ENCODE assay signal across 21 mouse cellular contexts in the genomic region with DNA sequence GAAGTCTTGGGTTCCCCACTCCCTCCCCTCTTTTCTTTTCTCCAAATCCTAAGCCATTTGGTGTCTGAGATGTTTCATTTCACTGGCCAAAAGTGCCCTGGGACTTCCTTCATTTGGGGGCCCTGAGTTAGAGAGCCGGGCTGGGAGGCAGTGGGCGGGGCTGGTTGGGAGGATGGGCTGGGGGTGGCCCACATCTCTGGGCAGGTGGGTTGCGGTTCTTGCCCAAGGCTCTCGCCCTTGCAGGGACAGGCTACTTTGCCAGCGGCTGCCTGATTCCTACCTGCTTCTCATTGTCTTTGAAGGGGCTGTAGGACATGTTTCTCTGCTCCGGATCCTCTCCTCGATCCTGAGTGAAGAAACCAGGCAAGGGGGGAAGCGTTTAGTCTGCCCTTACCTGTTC. TPM values are rescaled to one million over a fixed set of nuclear protein-coding genes. Genes with fewer than 3 reads are reported as not detected.
DNase-seq lines count a peak whose midpoint lies in the region; ATAC-seq and TF ChIP-seq lines count a peak whose summit lies in the region.
"Had no signal": no experiment of that assay in that cellular context is flagged by ENCODE, and none has a peak within 500 bp of the region (broad histone marks: within the 10 kb centered on the region; RNA-seq: fewer than 3 reads in every experiment).

No protein-coding gene starts in this region.

- ATAC-seq in neural tube, embryonic 11.5 days (ENCODE audit: insufficient read depth, low FRiP score, low TSS enrichment) = no peak
- ATAC-seq in hindbrain, embryonic 13.5 days (ENCODE audit: low FRiP score) = no peak
- ATAC-seq in midbrain, embryonic 14.5 days (ENCODE audit: low FRiP score, low TSS enrichment) = no peak
- no peak for ATAC-seq in liver, postnatal 0 days

- no peak overlapping the region for H3K9ac ChIP-seq in neural tube, embryonic 11.5 days (ENCODE audit: low read length)
- no peak overlapping the region for H3K9ac ChIP-seq in hindbrain, embryonic 13.5 days
- no peak overlapping the region for H3K9ac ChIP-seq in midbrain, embryonic 14.5 days (replicated peaks; ENCODE audit: low read length)
- H3K9ac ChIP-seq in liver, postnatal 0 days (replicated peaks) = no peak overlapping the region
- H3K9ac ChIP-seq: embryonic facial prominence, embryonic 13.5 days; lung, embryonic 15.5 days had no signal

- no peak overlapping the region for H3K4me3 ChIP-seq in neural tube, embryonic 11.5 days (ENCODE audit: low read depth, low read length)
- no peak overlapping the region for H3K4me3 ChIP-seq in hindbrain, embryonic 13.5 days
- H3K4me3 ChIP-seq in midbrain, embryonic 14.5 days (replicated peaks; ENCODE audit: low read depth, low read length) = no peak overlapping the region
- no peak overlapping the region for H3K4me3 ChIP-seq in liver, postnatal 0 days (ENCODE audit: low read depth, low read length)
- H3K4me3 ChIP-seq: embryonic facial prominence, embryonic 13.5 days; lung, embryonic 15.5 days had no signal

- no peaks in the 10 kb centered on the region for H3K36me3 ChIP-seq in neural tube, embryonic 11.5 days (ENCODE audit: control insufficient read depth, insufficient read depth, low read length)
- H3K36me3 ChIP-seq in hindbrain, embryonic 13.5 days = no peaks in the 10 kb centered on the region
- H3K36me3 ChIP-seq in midbrain, embryonic 14.5 days (ENCODE audit: control insufficient read depth, insufficient read depth, low read length) = no peaks in the 10 kb centered on the region
- H3K36me3 ChIP-seq in liver, postnatal 0 days (replicated peaks; ENCODE audit: insufficient read depth, low read length) = no peaks in the 10 kb centered on the region
- H3K36me3 ChIP-seq: embryonic facial prominence, embryonic 13.5 days; lung, embryonic 15.5 days had no signal

- TF ChIP-seq EP300 in liver, postnatal 0 days (IDR thresholded peaks at IDR 0.05; ENCODE audit: low read depth) = no peak

- 80% methylated on average over 8 of the region's 8 CpGs for WGBS in neural tube, embryonic 11.5 days
- 87% methylated on average over 8 of the region's 8 CpGs for WGBS in hindbrain, embryonic 13.5 days
- WGBS in midbrain, embryonic 14.5 days = 77% methylated on average over 8 of the region's 8 CpGs
- 83% methylated on average over 8 of the region's 8 CpGs for WGBS in liver, postnatal 0 days (ENCODE audit: insufficient replicate concordance)

- H3K27ac ChIP-seq in neural tube, embryonic 11.5 days (ENCODE audit: low read depth, low read length) = peak overlapping the region; percentile 81; the same call in 1 of the 2 replicates
- H3K27ac ChIP-seq in hindbrain, embryonic 13.5 days = peak overlapping the region; percentile 89
- H3K27ac ChIP-seq in midbrain, embryonic 14.5 days (replicated peaks; ENCODE audit: low read depth, low read length) = peak overlapping the region; percentile 92
- no peak overlapping the region for H3K27ac ChIP-seq in liver, postnatal 0 days (ENCODE audit: low read depth)

- TF ChIP-seq CTCF in liver, postnatal 0 days (IDR thresholded peaks at IDR 0.05; ENCODE audit: low read depth) = no peak

- no peaks in the 10 kb centered on the region for H3K9me3 ChIP-seq in neural tube, embryonic 11.5 days (ENCODE audit: control insufficient read depth, low read length)
- no peaks in the 10 kb centered on the region for H3K9me3 ChIP-seq in hindbrain, embryonic 13.5 days
- H3K9me3 ChIP-seq in midbrain, embryonic 14.5 days (ENCODE audit: control insufficient read depth, low read length) = no peaks in the 10 kb centered on the region
- no peaks in the 10 kb centered on the region for H3K9me3 ChIP-seq in liver, postnatal 0 days (ENCODE audit: low read length)
- H3K9me3 ChIP-seq: embryonic facial prominence, embryonic 13.5 days; lung, embryonic 15.5 days had no signal

- no peak for DNase-seq in neural tube, embryonic 11.5 days (ENCODE audit: low spot score)
- no peak for DNase-seq in neural tube, embryonic 10.5 days (ENCODE audit: extremely low spot score, low spot score)
- DNase-seq in midbrain, embryonic 14.5 days = no peak
- no peak for DNase-seq in liver, postnatal 0 days
- no peak for DNase-seq in adrenal gland, adult 2 months
- no peak for DNase-seq in gastrocnemius, postnatal 10 days
- DNase-seq in right cerebral cortex, postnatal 25 days = no peak
- DNase-seq: cerebellum, adult 11 months; gastrocnemius, postnatal 14 days; heart, postnatal 36 days; kidney, adult 11 months; kidney, postnatal 36 days; thymus, postnatal 14 days had no signal

- peaks cover 23% of the 10 kb centered on the region for H3K4me1 ChIP-seq in neural tube, embryonic 11.5 days (ENCODE audit: control insufficient read depth, insufficient read depth, low read length)
- peaks cover 73% of the 10 kb centered on the region for H3K4me1 ChIP-seq in hindbrain, embryonic 13.5 days (replicated peaks)
- peaks cover 53% of the 10 kb centered on the region for H3K4me1 ChIP-seq in midbrain, embryonic 14.5 days (ENCODE audit: control insufficient read depth, insufficient read depth, low read length)
- no peaks in the 10 kb centered on the region for H3K4me1 ChIP-seq in liver, postnatal 0 days (ENCODE audit: insufficient read depth)

- no peaks in the 10 kb centered on the region for H3K27me3 ChIP-seq in neural tube, embryonic 11.5 days (ENCODE audit: control insufficient read depth, insufficient read depth, low read length)
- no peaks in the 10 kb centered on the region for H3K27me3 ChIP-seq in hindbrain, embryonic 13.5 days
- H3K27me3 ChIP-seq in midbrain, embryonic 14.5 days (ENCODE audit: control insufficient read depth, insufficient read depth, low read length) = no peaks in the 10 kb centered on the region
- H3K27me3 ChIP-seq in liver, postnatal 0 days (ENCODE audit: insufficient read depth, low read length) = no peaks in the 10 kb centered on the region
- H3K27me3 ChIP-seq: embryonic facial prominence, embryonic 13.5 days; lung, embryonic 15.5 days had no signal

- no peak overlapping the region for H3K4me2 ChIP-seq in neural tube, embryonic 11.5 days (ENCODE audit: low read depth)
- H3K4me2 ChIP-seq in hindbrain, embryonic 13.5 days = no peak overlapping the region
- no peak overlapping the region for H3K4me2 ChIP-seq in midbrain, embryonic 14.5 days (ENCODE audit: low read length)
- no peak overlapping the region for H3K4me2 ChIP-seq in liver, postnatal 0 days (ENCODE audit: low read depth, low read length)
- H3K4me2 ChIP-seq: embryonic facial prominence, embryonic 13.5 days; heart, embryonic 11.5 days; lung, embryonic 15.5 days had no signal

RNA-seq across cellular contexts. Expression of a gene that starts 24.2 kb away (rescaled TPM):
- 24.4 and 28.5 TPM in 2 replicates for polyA plus RNA-seq in neural tube, embryonic 11.5 days (2014; fragmentation: Nextera tagmentation; extraction: Ambion mirVana)
- 68.1 and 68.6 TPM in 2 replicates for polyA plus RNA-seq in hindbrain, embryonic 13.5 days (2015; fragmentation: Nextera tagmentation; extraction: Ambion mirVana)
- 53.8 and 54.0 TPM in 2 replicates for polyA plus RNA-seq in midbrain, embryonic 14.5 days (2014; fragmentation: Nextera tagmentation; extraction: Ambion mirVana)
- polyA plus RNA-seq in liver, postnatal 0 days (2015; fragmentation: Nextera tagmentation; extraction: Ambion mirVana) = 37.1 and 39.9 TPM in 2 replicates
- total RNA-seq in adrenal gland, adult 2 months (2021) = 10 to 100 TPM; 26.9 to 30.7 TPM
- 61.4 and 62.8 TPM in 2 replicates for polyA plus RNA-seq in adrenal gland, adult 2 months (2012; rRNA removed)
- 10 to 100 TPM; 26.2 to 31.6 TPM for total RNA-seq in gastrocnemius, postnatal 10 days (2021)

RNA-seq across cellular contexts. Expression of a gene that starts 52.7 kb away (rescaled TPM):
- polyA plus RNA-seq in neural tube, embryonic 11.5 days (2014; fragmentation: Nextera tagmentation; extraction: Ambion mirVana) = not detected in 2 replicates
- not detected in 2 replicates for polyA plus RNA-seq in hindbrain, embryonic 13.5 days (2015; fragmentation: Nextera tagmentation; extraction: Ambion mirVana)
- polyA plus RNA-seq in midbrain, embryonic 14.5 days (2014; fragmentation: Nextera tagmentation; extraction: Ambion mirVana) = not detected in 2 replicates
- polyA plus RNA-seq in liver, postnatal 0 days (2015; fragmentation: Nextera tagmentation; extraction: Ambion mirVana) = not detected in 2 replicates
- not detected for total RNA-seq in adrenal gland, adult 2 months (2021)
- not detected in 2 replicates for polyA plus RNA-seq in adrenal gland, adult 2 months (2012; rRNA removed)
- total RNA-seq in gastrocnemius, postnatal 10 days (2021) = not detected
- total RNA-seq: gastrocnemius, postnatal 14 days; heart, postnatal 36 days; layer of hippocampus, postnatal 10 days; left cerebral cortex, postnatal 25 days; megakaryocyte, adult 5-6 weeks had no signal
- polyA plus RNA-seq: embryonic facial prominence, embryonic 13.5 days; heart, embryonic 11.5 days; liver, adult 2 months; lung, embryonic 15.5 days had no signal
